Mouse (Mus musculus): ENCODE measurements around the gene Pacsin2. TPM values are rescaled to one million over a fixed set of nuclear protein-coding genes. Genes with fewer than 3 reads are reported as not detected.
A peak's percentile ranks its signal among the peaks of the same experiment; 100 is the strongest.

Gene Pacsin2
- polyA plus RNA-seq, 1 experiment: 62.0 TPM

DNA sequence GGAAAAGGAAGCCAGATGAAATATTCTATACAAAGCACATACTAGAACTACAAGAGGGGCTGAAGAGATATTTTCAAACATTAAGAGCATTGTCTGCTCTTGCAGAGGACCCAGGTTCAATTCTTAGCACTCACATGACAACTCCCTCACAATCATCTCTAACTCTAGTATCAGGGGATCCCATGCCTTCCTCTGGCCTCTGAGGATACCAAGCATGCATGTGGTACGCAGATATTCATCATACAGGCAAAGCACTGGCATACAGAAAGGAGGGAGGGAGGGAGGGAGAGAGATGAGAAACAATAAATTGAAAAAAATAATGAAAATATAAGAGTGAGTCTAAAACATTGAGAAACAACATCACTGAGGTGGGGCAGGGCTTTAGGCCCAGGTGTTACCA, 35.8 kb downstream of the Pacsin2 start:
- no peak overlapping the region for H3K4me3 ChIP-seq (ENCODE audit: insufficient read depth, low read length)
- H3K4me1 ChIP-seq (ENCODE audit: control insufficient read depth, insufficient read depth, low read length): peaks cover 28% of the 10 kb centered on the region
- no peak overlapping the region for H3K27ac ChIP-seq (ENCODE audit: insufficient read depth, low read length)
- TF ChIP-seq POLR2A (IDR thresholded peaks at IDR 0.05; ENCODE audit: low read depth, low read length) (no peak), CTCF (IDR thresholded peaks at IDR 0.05; ENCODE audit: borderline replicate concordance, insufficient read depth, low read length) (no peak)

DNA sequence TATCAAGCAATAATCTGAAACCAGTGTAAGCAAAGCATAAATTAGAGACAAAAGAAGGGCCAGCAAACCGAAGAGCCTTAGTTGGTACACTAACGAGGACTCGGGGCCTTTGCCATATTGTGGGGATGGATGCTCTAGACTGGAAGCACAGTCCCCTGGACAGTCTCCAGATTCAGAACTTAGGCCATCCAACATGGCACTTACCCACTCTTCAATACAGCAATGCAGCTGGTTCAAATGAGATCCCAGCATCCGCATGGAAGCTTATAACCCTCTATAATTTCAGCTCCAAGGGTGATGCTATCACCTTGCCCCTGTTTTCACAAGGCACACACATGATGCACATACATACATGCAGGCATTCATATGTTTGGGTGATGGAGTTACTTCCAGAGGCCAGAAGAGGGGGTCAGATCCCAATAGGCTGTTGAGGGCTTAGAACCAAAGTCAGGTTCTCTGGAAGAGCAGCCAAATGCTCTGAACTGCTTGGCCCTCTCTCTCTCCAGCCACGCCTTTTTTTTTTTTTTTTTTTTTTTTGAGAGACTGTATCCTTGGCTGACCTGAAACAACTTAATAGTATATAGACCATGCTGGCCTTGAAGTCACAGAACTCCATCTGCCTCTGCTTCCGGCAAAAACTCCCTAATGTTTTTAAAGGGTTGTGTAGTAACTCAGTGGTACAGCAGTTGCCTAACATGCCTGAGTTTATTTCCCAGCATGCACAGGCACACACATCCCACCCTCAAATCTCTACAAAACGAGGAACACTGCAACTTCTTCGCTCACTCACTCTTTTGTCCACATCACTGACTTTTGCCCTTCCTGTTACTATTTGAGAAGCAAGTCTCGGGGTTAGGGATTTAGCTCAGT, 36.9 kb downstream of the Pacsin2 start:
- H3K27ac ChIP-seq (ENCODE audit: insufficient read depth, low read length): no peak overlapping the region
- H3K4me3 ChIP-seq (ENCODE audit: insufficient read depth, low read length): no peak overlapping the region
- no peak for TF ChIP-seq CTCF (IDR thresholded peaks at IDR 0.05; ENCODE audit: borderline replicate concordance, insufficient read depth, low read length)
- no peak for TF ChIP-seq POLR2A (IDR thresholded peaks at IDR 0.05; ENCODE audit: low read depth, low read length)
- peaks cover 22% of the 10 kb centered on the region for H3K4me1 ChIP-seq (ENCODE audit: control insufficient read depth, insufficient read depth, low read length)

DNA sequence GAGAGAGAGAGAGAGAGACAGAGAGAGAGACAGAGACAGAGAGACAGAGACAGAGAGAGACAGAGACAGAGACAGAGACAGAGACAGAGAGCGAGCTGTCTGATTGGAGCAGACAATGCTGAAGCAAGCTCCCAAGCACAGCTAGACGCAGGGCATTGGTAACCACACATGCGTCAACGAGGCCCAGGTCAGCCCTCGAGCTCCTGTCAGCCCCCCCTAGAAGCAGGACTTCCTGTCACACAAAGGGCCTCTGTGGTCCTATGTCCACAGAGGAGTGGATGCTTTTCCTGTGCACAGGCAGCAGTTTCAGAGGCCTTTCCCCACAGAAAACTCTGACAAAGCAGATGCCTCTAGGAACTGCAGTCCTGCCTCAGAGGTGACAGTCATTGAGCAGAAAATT, 38.6 kb downstream of the Pacsin2 start:
- Histone ChIP-seq H3K4me1 (ENCODE audit: control insufficient read depth, insufficient read depth, low read length) (peaks cover 18% of the 10 kb centered on the region), H3K27ac (ENCODE audit: insufficient read depth, low read length) (peak overlapping the region; percentile 59; the same call in 1 of the 2 replicates), H3K4me3 (ENCODE audit: insufficient read depth, low read length) (no peak overlapping the region)
- TF ChIP-seq POLR2A (IDR thresholded peaks at IDR 0.05; ENCODE audit: low read depth, low read length): no peak
- TF ChIP-seq CTCF (IDR thresholded peaks at IDR 0.05; ENCODE audit: borderline replicate concordance, insufficient read depth, low read length): no peak

DNA sequence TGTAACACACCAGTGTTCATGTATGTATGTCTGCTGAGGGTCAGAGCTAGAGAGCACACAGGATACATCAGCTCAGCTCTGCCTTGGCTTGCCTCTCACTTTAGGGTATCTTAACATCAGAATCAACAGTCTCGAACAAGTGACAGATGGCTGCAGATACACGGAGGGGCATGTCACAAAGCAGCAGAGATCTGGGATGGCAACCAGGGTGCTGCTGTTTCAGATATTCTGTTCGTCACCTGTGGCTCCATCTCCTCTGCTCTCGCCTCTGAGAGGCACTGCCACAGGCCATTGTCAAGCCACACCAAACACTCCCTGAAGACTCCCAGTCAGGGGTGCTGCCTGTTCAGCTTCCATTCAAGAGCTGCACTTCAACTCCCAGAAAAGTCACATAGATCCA, 39.1 kb downstream of the Pacsin2 start:
- peak overlapping the region; percentile 15 for H3K27ac ChIP-seq (ENCODE audit: insufficient read depth, low read length)

DNA sequence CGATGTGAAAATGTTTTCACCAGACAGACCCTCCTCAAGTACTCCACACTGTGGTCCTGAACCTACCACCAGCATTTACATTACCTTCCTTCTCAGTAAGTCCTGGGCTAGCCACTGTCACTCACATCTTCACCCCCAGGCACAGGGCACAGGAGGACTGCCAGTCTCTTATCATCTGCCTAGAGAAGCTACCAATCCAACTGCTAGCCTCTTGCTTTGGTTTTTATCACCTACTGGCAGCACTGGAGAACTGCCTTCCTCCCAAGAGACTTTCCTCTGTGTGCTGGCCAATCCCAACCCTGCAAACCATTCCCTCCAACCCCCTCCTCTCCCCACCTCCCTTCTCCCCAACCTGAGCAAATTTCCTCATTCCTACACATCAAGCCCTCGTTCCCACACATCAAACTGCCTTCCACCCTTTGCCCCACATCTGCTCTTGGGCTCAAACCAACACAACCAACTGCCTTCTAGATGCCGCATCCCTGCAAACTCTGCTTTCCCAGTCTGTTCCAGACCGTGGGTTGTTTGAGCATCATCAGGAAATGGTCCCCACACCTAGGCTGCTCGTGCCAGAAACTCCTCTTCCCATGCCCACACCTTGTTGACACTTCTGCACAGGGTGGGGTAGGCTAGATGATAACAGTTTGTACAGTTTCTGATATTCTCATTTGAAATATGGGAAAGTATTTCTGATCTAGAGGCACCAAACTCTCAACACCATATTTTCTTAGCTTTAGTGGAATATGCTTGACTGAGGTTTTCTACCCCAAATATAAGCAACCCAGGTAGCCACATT, 40.6 kb downstream of the Pacsin2 start:
- no peak for TF ChIP-seq POLR2A (IDR thresholded peaks at IDR 0.05; ENCODE audit: low read depth, low read length)
- TF ChIP-seq CTCF (IDR thresholded peaks at IDR 0.05; ENCODE audit: borderline replicate concordance, insufficient read depth, low read length): no peak
- Histone ChIP-seq H3K4me1 (ENCODE audit: control insufficient read depth, insufficient read depth, low read length) (peaks cover 19% of the 10 kb centered on the region), H3K27ac (ENCODE audit: insufficient read depth, low read length) (no peak overlapping the region)

More for the DNA sequence above, 39.1 kb downstream of the Pacsin2 start:
- Histone ChIP-seq H3K4me3 (ENCODE audit: insufficient read depth, low read length) (no peak overlapping the region), H3K4me1 (ENCODE audit: control insufficient read depth, insufficient read depth, low read length) (peaks cover 18% of the 10 kb centered on the region)
- TF ChIP-seq CTCF (IDR thresholded peaks at IDR 0.05; ENCODE audit: borderline replicate concordance, insufficient read depth, low read length) (no peak), POLR2A (IDR thresholded peaks at IDR 0.05; ENCODE audit: low read depth, low read length) (no peak)

DNA sequence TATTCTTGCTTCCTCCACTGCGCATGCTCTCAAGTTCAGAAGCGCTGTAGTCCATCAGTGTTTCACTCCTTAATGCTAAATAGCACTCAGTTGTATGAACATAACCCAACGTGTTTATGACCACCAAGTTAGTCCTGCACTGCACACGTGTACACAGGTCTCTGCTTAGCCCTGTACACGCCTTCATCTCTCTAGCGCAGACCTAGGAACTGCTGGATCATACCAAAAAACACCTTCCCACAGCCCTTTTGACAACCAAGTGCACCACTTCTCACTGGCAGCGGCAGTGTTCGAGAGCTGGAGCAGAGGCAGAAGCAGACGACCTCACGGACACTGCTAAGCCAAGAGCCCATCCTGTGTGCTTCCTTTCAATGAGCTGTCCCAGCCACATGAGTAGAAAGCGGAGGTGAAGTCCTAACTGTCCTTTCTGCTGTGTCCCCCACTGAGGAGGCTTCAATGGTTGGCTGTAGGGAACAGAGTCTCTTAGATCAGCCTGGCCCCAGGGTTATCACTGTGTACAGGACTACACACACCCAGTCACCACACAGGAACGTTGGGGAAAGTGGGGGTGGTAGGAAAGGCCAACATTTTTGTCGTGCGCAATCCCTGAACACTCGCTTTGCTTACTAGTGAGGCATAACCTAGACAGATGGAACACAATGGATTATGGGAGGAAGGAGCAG, 42.0 kb downstream of the Pacsin2 start:
- TF ChIP-seq CTCF (IDR thresholded peaks at IDR 0.05; ENCODE audit: borderline replicate concordance, insufficient read depth, low read length) (no peak), POLR2A (IDR thresholded peaks at IDR 0.05; ENCODE audit: low read depth, low read length) (no peak)
- no peak overlapping the region for H3K4me3 ChIP-seq (ENCODE audit: insufficient read depth, low read length)
- H3K27ac ChIP-seq (ENCODE audit: insufficient read depth, low read length): no peak overlapping the region
- peaks cover 22% of the 10 kb centered on the region for H3K4me1 ChIP-seq (ENCODE audit: control insufficient read depth, insufficient read depth, low read length)

More for the DNA sequence above, 40.6 kb downstream of the Pacsin2 start:
- no peak overlapping the region for H3K4me3 ChIP-seq (ENCODE audit: insufficient read depth, low read length)

DNA sequence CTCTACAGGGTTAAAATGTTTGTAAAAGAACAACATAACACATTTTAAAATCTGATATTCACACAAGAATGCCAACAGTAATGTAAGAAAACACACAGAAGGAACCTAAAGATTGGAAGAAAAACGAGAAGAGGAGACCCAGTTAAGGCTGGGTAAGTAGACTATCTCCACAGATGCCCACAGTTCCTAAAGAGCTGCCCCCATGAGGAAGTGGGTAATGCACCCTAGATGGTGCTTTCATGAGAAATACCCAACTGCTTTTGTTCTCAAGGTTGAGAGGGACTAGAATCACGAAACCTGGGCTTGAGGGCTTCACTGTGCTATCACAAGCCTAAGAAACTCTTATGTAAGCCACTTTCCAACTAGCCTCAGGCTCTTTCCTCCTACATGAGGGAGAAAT, 44.8 kb downstream of the Pacsin2 start:
- no peak for TF ChIP-seq CTCF (IDR thresholded peaks at IDR 0.05; ENCODE audit: borderline replicate concordance, insufficient read depth, low read length)
- no peak for TF ChIP-seq POLR2A (IDR thresholded peaks at IDR 0.05; ENCODE audit: low read depth, low read length)
- H3K4me1 ChIP-seq (ENCODE audit: control insufficient read depth, insufficient read depth, low read length): peaks cover 17% of the 10 kb centered on the region
- H3K4me3 ChIP-seq (ENCODE audit: insufficient read depth, low read length): no peak overlapping the region
- H3K27ac ChIP-seq (ENCODE audit: insufficient read depth, low read length): no peak overlapping the region

DNA sequence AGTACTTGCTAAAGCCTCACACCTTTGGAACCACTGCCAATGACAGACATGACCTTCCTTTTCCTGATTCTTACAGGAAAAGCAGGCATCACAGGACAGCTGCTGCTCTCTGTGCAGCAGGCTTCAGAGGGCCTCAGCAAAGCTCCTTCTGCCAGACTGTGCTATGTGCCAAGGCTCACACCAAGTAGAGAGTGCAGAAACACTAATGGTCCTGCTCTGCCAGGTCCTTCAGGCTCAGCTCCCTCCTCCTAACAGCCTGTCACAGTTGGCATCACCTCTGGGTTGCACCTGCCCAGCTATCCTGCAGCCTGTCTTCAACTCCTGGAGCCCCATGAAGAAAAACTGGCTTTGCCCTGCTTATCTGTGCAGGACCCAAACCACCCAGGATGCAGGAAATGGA, 45.7 kb downstream of the Pacsin2 start:
- Histone ChIP-seq H3K4me3 (ENCODE audit: insufficient read depth, low read length) (no peak overlapping the region), H3K27ac (ENCODE audit: insufficient read depth, low read length) (no peak overlapping the region), H3K4me1 (ENCODE audit: control insufficient read depth, insufficient read depth, low read length) (peaks cover 18% of the 10 kb centered on the region)
- TF ChIP-seq CTCF (IDR thresholded peaks at IDR 0.05; ENCODE audit: borderline replicate concordance, insufficient read depth, low read length): no peak
- no peak for TF ChIP-seq POLR2A (IDR thresholded peaks at IDR 0.05; ENCODE audit: low read depth, low read length)

DNA sequence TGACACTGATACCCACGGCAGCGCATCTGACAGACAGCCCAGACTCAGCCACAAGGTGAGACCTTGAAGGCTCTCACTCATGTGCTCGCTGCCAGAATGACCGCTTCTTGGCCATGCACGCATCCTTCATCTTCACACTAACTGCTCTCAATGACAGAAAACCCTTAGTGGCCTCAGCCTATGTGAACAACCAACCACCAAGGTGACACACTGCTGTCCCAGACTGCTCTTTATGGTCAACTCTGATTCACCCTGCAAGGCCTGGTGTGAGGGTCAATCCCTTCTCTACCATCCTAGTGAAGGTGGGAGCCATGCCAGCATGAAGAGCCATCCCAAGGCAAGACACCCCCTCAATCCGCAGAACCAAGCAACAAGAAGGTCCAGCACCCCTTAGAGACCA, 46.5 kb downstream of the Pacsin2 start:
- peaks cover 18% of the 10 kb centered on the region for H3K4me1 ChIP-seq (ENCODE audit: control insufficient read depth, insufficient read depth, low read length)
- peak overlapping the region; percentile 57; the same call in 1 of the 2 replicates for H3K27ac ChIP-seq (ENCODE audit: insufficient read depth, low read length)
- TF ChIP-seq POLR2A (IDR thresholded peaks at IDR 0.05; ENCODE audit: low read depth, low read length): no peak
- TF ChIP-seq CTCF (IDR thresholded peaks at IDR 0.05; ENCODE audit: borderline replicate concordance, insufficient read depth, low read length): no peak
- H3K4me3 ChIP-seq (ENCODE audit: insufficient read depth, low read length): no peak overlapping the region

Measured in embryonic fibroblast, embryonic 13.5 days (primary cell).